Mouse (Mus musculus) forebrain, embryonic 11.5 days (tissue): ENCODE measurements at regions not wholly inside any gene's neighbourhood (a gene's known extent, or its start where the extent isn't known, plus 50 kb on each side); places are given as distances from the start of the nearest gene placed in this dataset.

Source experiments
- ATAC-seq: fragments of 200-750 bp; cut with Nextera tagmentation; replicated peaks from 2 replicates; pipeline ENCODE4 v1.8.0; 2017; ENCODE audit warnings: moderate TSS enrichment; ENCODE audit not compliant: low FRiP score
- DNase-seq: peaks from one replicate; pipeline ENCODE4 v3.0.0-alpha.2; 2017; ENCODE audit warnings: low spot score
- H3K27ac ChIP-seq: fragments of 300-500 bp; sonication (generic); 2 replicates; pipeline ENCODE4 v1.5.1; 2014; ENCODE audit warnings: low read depth, low read length
- H3K27me3 ChIP-seq: fragments of 300-500 bp; sonication (generic); 2 replicates; pipeline ENCODE4 v1.6.1; 2014; ENCODE audit warnings: mild to moderate bottlenecking, low read length, mixed read lengths; ENCODE audit not compliant: control insufficient read depth, insufficient read depth
- H3K36me3 ChIP-seq: fragments of 300-500 bp; sonication (generic); 2 replicates; pipeline ENCODE4 v1.6.1; 2014; ENCODE audit warnings: mild to moderate bottlenecking, low read length, moderate library complexity, mixed read lengths; ENCODE audit not compliant: control insufficient read depth, insufficient read depth
- H3K4me1 ChIP-seq: fragments of 300-500 bp; sonication (generic); replicated peaks from 2 replicates; pipeline ENCODE4 v1.6.1; 2014; ENCODE audit warnings: low read length, mixed read lengths; ENCODE audit not compliant: control insufficient read depth, insufficient read depth
- H3K4me2 ChIP-seq: fragments of 300-500 bp; sonication (generic); 2 replicates; pipeline ENCODE4 v1.6.1; 2014; ENCODE audit warnings: low read depth, mild to moderate bottlenecking, low read length, moderate library complexity, mixed read lengths; ENCODE audit not compliant: severe bottlenecking
- H3K4me3 ChIP-seq: fragments of 300-500 bp; sonication (generic); 2 replicates; pipeline ENCODE4 v1.5.1; 2014; ENCODE audit warnings: low read depth, low read length
- H3K9ac ChIP-seq: fragments of 300-500 bp; sonication (generic); 2 replicates; pipeline ENCODE4 v1.6.1; 2014; ENCODE audit warnings: low read length
- H3K9me3 ChIP-seq: fragments of 300-500 bp; sonication (generic); 2 replicates; pipeline ENCODE4 v1.6.1; 2016; ENCODE audit warnings: low read length, mixed read lengths; ENCODE audit not compliant: control insufficient read depth
- WGBS: fragments of 180-500 bp; shearing (Covaris S2); extraction: QIAGEN DNeasy Blood & Tissue Kit; methylation state at CpG from one replicate; pipeline ENCODE4 v1.1.7; 2014; 5-methylcytosine and 5-hydroxymethylcytosine counted together

GRCm38 (mm10) chr4:90797472-90797871 is 578.9 kb downstream of the Zfp352 start:
- Histone ChIP-seq H3K9ac (no peak overlapping the region), H3K36me3 (no peaks in the 10 kb centered on the region), H3K4me2 (no peak overlapping the region), H3K27me3 (no peaks in the 10 kb centered on the region), H3K27ac (no peak overlapping the region), H3K4me1 (no peaks in the 10 kb centered on the region), H3K4me3 (no peak overlapping the region), H3K9me3 (no peaks in the 10 kb centered on the region)
- 73% methylated on average over 8 of the region's 8 CpGs for WGBS
- DNase-seq (no peak), ATAC-seq (no peak)
